Mouse (Mus musculus) embryonic facial prominence, embryonic 11.5 days (tissue): ENCODE results near the gene Pgm5. TPM values are rescaled to one million over a fixed set of nuclear protein-coding genes. Genes with fewer than 3 reads are reported as not detected.

Experiments used
- ATAC-seq: fragments of 200-750 bp; cut with Nextera tagmentation; replicated peaks from 2 replicates; pipeline ENCODE4 v1.8.0; 2017; ENCODE audit warnings: low read depth; ENCODE audit not compliant: insufficient number of reproducible peaks, low FRiP score, low TSS enrichment
- DNase-seq: peaks from one replicate; pipeline ENCODE4 v3.0.0-alpha.2; 2015; ENCODE audit warnings: low spot score
- H3K27ac ChIP-seq: fragments of 300-500 bp; sonication (generic); replicated peaks from 2 replicates; pipeline ENCODE4 v1.5.1; 2014; ENCODE audit warnings: mild to moderate bottlenecking, low read depth, low read length, control low read depth
- H3K27me3 ChIP-seq: fragments of 300-500 bp; sonication (generic); 2 replicates; pipeline ENCODE4 v1.6.1; 2014; ENCODE audit warnings: mild to moderate bottlenecking, low read length, moderate library complexity, mixed read lengths; ENCODE audit not compliant: control insufficient read depth, insufficient read depth
- H3K36me3 ChIP-seq: fragments of 300-500 bp; sonication (generic); replicated peaks from 2 replicates; pipeline ENCODE4 v1.6.1; 2014; ENCODE audit warnings: low read depth, mild to moderate bottlenecking, low read length, moderate library complexity, mixed read lengths; ENCODE audit not compliant: control insufficient read depth, insufficient read depth
- H3K4me1 ChIP-seq: fragments of 300-500 bp; sonication (generic); 2 replicates; pipeline ENCODE4 v1.6.1; 2014; ENCODE audit warnings: low read length, mixed read lengths; ENCODE audit not compliant: control insufficient read depth, insufficient read depth
- H3K4me2 ChIP-seq: fragments of 300-500 bp; sonication (generic); 2 replicates; pipeline ENCODE4 v1.6.1; 2014; ENCODE audit warnings: low read depth, mild to moderate bottlenecking, control low read depth, low read length, moderate library complexity
- H3K4me3 ChIP-seq: fragments of 300-500 bp; sonication (generic); 2 replicates; pipeline ENCODE4 v1.5.1; 2014; ENCODE audit warnings: low read depth, low read length, control low read depth
- H3K9ac ChIP-seq: fragments of 300-500 bp; sonication (generic); replicated peaks from 2 replicates; pipeline ENCODE4 v1.6.1; 2014; ENCODE audit warnings: mild to moderate bottlenecking, control low read depth, low read length
- H3K9me3 ChIP-seq: fragments of 300-500 bp; sonication (generic); replicated peaks from 2 replicates; pipeline ENCODE4 v1.6.1; 2016; ENCODE audit warnings: mild to moderate bottlenecking, low read length, inconsistent platforms, mixed read lengths; ENCODE audit not compliant: control insufficient read depth
- WGBS: fragments of 180-500 bp; shearing (Covaris S2); extraction: QIAGEN DNeasy Blood & Tissue Kit; methylation state at CpG from one replicate; pipeline ENCODE4 v1.1.7; 2014; 5-methylcytosine and 5-hydroxymethylcytosine counted together
- polyA plus RNA-seq: library from polyadenylated mRNA; unstranded; fragments of >200 nt; fragmentation: Nextera tagmentation; extraction: Ambion mirVana; gene quantifications from 2 replicates; pipeline ENCODE4 v1.2.1, GENCODE M21; 2014

The Pgm5 gene
- polyA plus RNA-seq, 1 experiment from 2014 or later = 1.3 TPM

GRCm38 (mm10) chr19:24720448-24720847, 141.2 kb downstream of the Pgm5 start:
- Histone ChIP-seq H3K4me2 (no peak overlapping the region), H3K4me3 (no peak overlapping the region), H3K27me3 (no peaks in the 10 kb centered on the region), H3K27ac (no peak overlapping the region), H3K36me3 (no peaks in the 10 kb centered on the region), H3K4me1 (no peaks in the 10 kb centered on the region), H3K9me3 (no peaks in the 10 kb centered on the region), H3K9ac (no peak overlapping the region)
- ATAC-seq (no peak), DNase-seq (no peak)

GRCm38 (mm10) chr19:24719504-24719903, 142.2 kb downstream of the Pgm5 start:
- H3K9ac ChIP-seq = no peak overlapping the region
- ATAC-seq (no peak), DNase-seq (no peak)
- no peak overlapping the region for H3K4me2 ChIP-seq
- no peaks in the 10 kb centered on the region for H3K9me3 ChIP-seq
- no peak overlapping the region for H3K4me3 ChIP-seq
- no peaks in the 10 kb centered on the region for H3K4me1 ChIP-seq
- H3K36me3 ChIP-seq = no peaks in the 10 kb centered on the region
- H3K27ac ChIP-seq = no peak overlapping the region
- H3K27me3 ChIP-seq = no peaks in the 10 kb centered on the region
- 71% methylated on average over 4 of the region's 4 CpGs for WGBS

GRCm38 (mm10) chr19:24718021-24718420, 143.6 kb downstream of the Pgm5 start:
- no peaks in the 10 kb centered on the region for H3K36me3 ChIP-seq
- H3K9ac ChIP-seq = no peak overlapping the region
- no peaks in the 10 kb centered on the region for H3K27me3 ChIP-seq
- no peaks in the 10 kb centered on the region for H3K9me3 ChIP-seq
- H3K4me2 ChIP-seq = no peak overlapping the region
- H3K4me3 ChIP-seq = no peak overlapping the region
- no peak for DNase-seq
- H3K4me1 ChIP-seq = no peaks in the 10 kb centered on the region
- no peak for ATAC-seq
- WGBS = 71% methylated on average over 1 of the region's 1 CpGs
- H3K27ac ChIP-seq = no peak overlapping the region

GRCm38 (mm10) chr19:24716303-24717097, 145.2 kb downstream of the Pgm5 start:
- H3K9me3 ChIP-seq = no peaks in the 10 kb centered on the region
- no peak overlapping the region for H3K4me3 ChIP-seq
- no peak for ATAC-seq
- 81% methylated on average over 7 of the region's 7 CpGs for WGBS
- no peaks in the 10 kb centered on the region for H3K27me3 ChIP-seq
- H3K9ac ChIP-seq = no peak overlapping the region
- no peaks in the 10 kb centered on the region for H3K36me3 ChIP-seq
- no peak for DNase-seq
- H3K4me1 ChIP-seq = no peaks in the 10 kb centered on the region
- no peak overlapping the region for H3K4me2 ChIP-seq
- H3K27ac ChIP-seq = no peak overlapping the region

- Histone ChIP-seq H3K9me3 (no peaks in the 10 kb centered on the region), H3K9ac (no peak overlapping the region), H3K4me3 (no peak overlapping the region), H3K4me2 (no peak overlapping the region), H3K36me3 (no peaks in the 10 kb centered on the region), H3K4me1 (no peaks in the 10 kb centered on the region), H3K27ac (no peak overlapping the region), H3K27me3 (no peaks in the 10 kb centered on the region)
- 79% methylated on average over 7 of the region's 7 CpGs for WGBS
- DNase-seq (no peak), ATAC-seq (no peak)
These were observed 153.6 kb downstream of the Pgm5 start for GRCm38 (mm10) chr19:24708032-24708431.

- WGBS = 72% methylated on average over 7 of the region's 7 CpGs
- ATAC-seq (no peak), DNase-seq (no peak)
- Histone ChIP-seq H3K27me3 (no peaks in the 10 kb centered on the region), H3K9me3 (no peaks in the 10 kb centered on the region), H3K4me3 (no peak overlapping the region), H3K4me2 (no peak overlapping the region), H3K36me3 (no peaks in the 10 kb centered on the region), H3K27ac (no peak overlapping the region), H3K4me1 (no peaks in the 10 kb centered on the region), H3K9ac (no peak overlapping the region)
These were observed 154.4 kb downstream of the Pgm5 start for GRCm38 (mm10) chr19:24707071-24707906.

- Histone ChIP-seq H3K4me2 (no peak overlapping the region), H3K9me3 (no peaks in the 10 kb centered on the region), H3K27ac (no peak overlapping the region), H3K9ac (no peak overlapping the region), H3K4me3 (no peak overlapping the region), H3K27me3 (no peaks in the 10 kb centered on the region), H3K4me1 (no peaks in the 10 kb centered on the region), H3K36me3 (no peaks in the 10 kb centered on the region)
- 54% methylated on average over 1 of the region's 1 CpGs for WGBS
- DNase-seq (peak; percentile 84), ATAC-seq (no peak)
These were observed 156.3 kb downstream of the Pgm5 start for GRCm38 (mm10) chr19:24705395-24705794.

- DNase-seq = no peak
- H3K36me3 ChIP-seq = no peaks in the 10 kb centered on the region
- H3K4me3 ChIP-seq = no peak overlapping the region
- H3K9me3 ChIP-seq = no peaks in the 10 kb centered on the region
- H3K27ac ChIP-seq = no peak overlapping the region
- H3K27me3 ChIP-seq = no peaks in the 10 kb centered on the region
- WGBS = 73% methylated on average over 2 of the region's 2 CpGs
- ATAC-seq = no peak
- H3K9ac ChIP-seq = no peak overlapping the region
- no peak overlapping the region for H3K4me2 ChIP-seq
- no peaks in the 10 kb centered on the region for H3K4me1 ChIP-seq
These were observed 157.3 kb downstream of the Pgm5 start for GRCm38 (mm10) chr19:24704326-24704725.
